10 mouse cellular contexts compared by ENCODE assay signal in the genomic region with DNA sequence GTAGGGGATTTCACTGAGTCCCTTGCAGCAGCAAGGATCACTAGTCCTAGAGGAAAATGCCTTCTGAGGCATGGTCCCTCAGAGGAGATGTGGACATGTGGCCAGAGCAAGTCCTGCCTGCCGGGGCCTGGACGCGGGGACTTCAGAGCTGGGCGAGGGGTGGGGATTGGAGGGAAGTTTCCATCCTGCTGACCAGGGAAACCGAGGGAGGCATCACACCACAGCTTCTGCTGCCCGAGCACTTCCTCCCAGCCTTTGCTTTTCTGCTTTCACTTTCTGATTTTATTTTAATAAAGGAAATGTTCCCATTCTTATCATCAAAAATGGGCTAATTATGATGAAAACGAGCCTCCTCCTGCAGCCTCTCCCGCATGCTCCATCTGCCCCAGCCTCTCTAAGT. TPM values are rescaled to one million over a fixed set of nuclear protein-coding genes. Genes with fewer than 3 reads are reported as not detected.
A peak's percentile ranks its signal among the peaks of the same experiment; 100 is the strongest.
DNase-seq lines count a peak whose midpoint lies in the region; ATAC-seq and TF ChIP-seq lines count a peak whose summit lies in the region.
"Had no signal": no experiment of that assay in that cellular context is flagged by ENCODE, and none has a peak within 500 bp of the region (broad histone marks: within the 10 kb centered on the region; RNA-seq: fewer than 3 reads in every experiment).

No protein-coding gene starts in this region.

- peaks cover 85% of the 10 kb centered on the region for H3K36me3 ChIP-seq in liver, embryonic 14.5 days (replicated peaks; ENCODE audit: control insufficient read depth, insufficient read depth, low read depth)
- peaks cover 77% of the 10 kb centered on the region for H3K36me3 ChIP-seq in forebrain, embryonic 14.5 days (ENCODE audit: control insufficient read depth, insufficient read depth, low read length)
- peaks cover 59% of the 10 kb centered on the region for H3K36me3 ChIP-seq in neural tube, embryonic 15.5 days

- no peaks in the 10 kb centered on the region for H3K4me1 ChIP-seq in liver, embryonic 14.5 days (replicated peaks; ENCODE audit: control insufficient read depth in 2 of 2, insufficient read depth in 2 of 2, low read length in 1 of 2)
- H3K4me1 ChIP-seq in forebrain, embryonic 14.5 days (ENCODE audit: control insufficient read depth, insufficient read depth, low read length), result no peaks in the 10 kb centered on the region
- no peaks in the 10 kb centered on the region for H3K4me1 ChIP-seq in neural tube, embryonic 15.5 days
- H3K4me1 ChIP-seq: forebrain, embryonic 13.5 days had no signal

- 69% methylated on average over 8 of the region's 8 CpGs for WGBS in liver, embryonic 14.5 days (ENCODE audit: insufficient replicate concordance)
- 86% methylated on average over 8 of the region's 8 CpGs for WGBS in forebrain, embryonic 14.5 days
- 87% methylated on average over 8 of the region's 8 CpGs for WGBS in neural tube, embryonic 15.5 days

- peak; percentile 29; the same call in 1 of the 2 replicates for ATAC-seq in liver, embryonic 14.5 days (ENCODE audit: insufficient read depth)
- no peak for ATAC-seq in forebrain, embryonic 14.5 days
- no peak for ATAC-seq in neural tube, embryonic 15.5 days (ENCODE audit: low FRiP score)
- ATAC-seq: forebrain, embryonic 13.5 days; intestine, postnatal 0 days had no signal

- H3K4me3 ChIP-seq in liver, embryonic 14.5 days (ENCODE audit: insufficient read depth in 1 of 2, low read depth in 2 of 2, low read length in 2 of 2), result no peak overlapping the region
- no peak overlapping the region for H3K4me3 ChIP-seq in forebrain, embryonic 14.5 days (ENCODE audit: low read depth, low read length)
- H3K4me3 ChIP-seq in neural tube, embryonic 15.5 days (replicated peaks), result no peak overlapping the region
- H3K4me3 ChIP-seq: forebrain, embryonic 13.5 days had no signal

- peak; percentile 21 to 46 for DNase-seq in kidney, postnatal 36 days
- no peak for DNase-seq in kidney, adult 9 months
- peak; percentile 31 for DNase-seq in CD4-positive, CD25-positive, alpha-beta regulatory T cell, adult 2 months (ENCODE audit: low read depth, low spot score)
- peak; percentile 40 for DNase-seq in heart, adult 8-10 months (ENCODE audit: low spot score)
- DNase-seq in liver, embryonic 14.5 days (ENCODE audit: low read depth in 3 of 3, low spot score in 3 of 3), result no peak
- DNase-seq in forebrain, embryonic 14.5 days (ENCODE audit: low spot score), result no peak
- no peak for DNase-seq in cerebellum, postnatal 36 days

- H3K27ac ChIP-seq in liver, embryonic 14.5 days, result no peak overlapping the region
- H3K27ac ChIP-seq in forebrain, embryonic 14.5 days (ENCODE audit: low read depth, low read length), result no peak overlapping the region
- no peak overlapping the region for H3K27ac ChIP-seq in neural tube, embryonic 15.5 days (replicated peaks)
- H3K27ac ChIP-seq: forebrain, embryonic 13.5 days had no signal

- no peaks in the 10 kb centered on the region for H3K9me3 ChIP-seq in liver, embryonic 14.5 days (ENCODE audit: control insufficient read depth, low read length)
- no peaks in the 10 kb centered on the region for H3K9me3 ChIP-seq in forebrain, embryonic 14.5 days (replicated peaks; ENCODE audit: control insufficient read depth, low read length)
- H3K9me3 ChIP-seq in neural tube, embryonic 15.5 days (replicated peaks), result no peaks in the 10 kb centered on the region
- H3K9me3 ChIP-seq: forebrain, embryonic 13.5 days had no signal

- no peak overlapping the region for H3K9ac ChIP-seq in liver, embryonic 14.5 days (replicated peaks)
- no peak overlapping the region for H3K9ac ChIP-seq in forebrain, embryonic 14.5 days (ENCODE audit: low read length)
- H3K9ac ChIP-seq in neural tube, embryonic 15.5 days (replicated peaks), result no peak overlapping the region
- H3K9ac ChIP-seq: forebrain, embryonic 13.5 days had no signal

- no peaks in the 10 kb centered on the region for H3K27me3 ChIP-seq in liver, embryonic 14.5 days (ENCODE audit: control insufficient read depth, insufficient read depth, low read length)
- H3K27me3 ChIP-seq in forebrain, embryonic 14.5 days (replicated peaks; ENCODE audit: control insufficient read depth, insufficient read depth, low read length), result no peaks in the 10 kb centered on the region
- no peaks in the 10 kb centered on the region for H3K27me3 ChIP-seq in neural tube, embryonic 15.5 days (replicated peaks)
- H3K27me3 ChIP-seq: forebrain, embryonic 13.5 days had no signal

- TF ChIP-seq EP300 in liver, embryonic 14.5 days (IDR thresholded peaks at IDR 0.05; ENCODE audit: low read depth), result no peak

- TF ChIP-seq CTCF in liver, embryonic 14.5 days (IDR thresholded peaks at IDR 0.05; ENCODE audit: low read depth), result no peak

- H3K4me2 ChIP-seq in liver, embryonic 14.5 days (ENCODE audit: low read depth), result no peak overlapping the region
- H3K4me2 ChIP-seq in forebrain, embryonic 14.5 days (ENCODE audit: low read length), result no peak overlapping the region
- H3K4me2 ChIP-seq in neural tube, embryonic 15.5 days, result no peak overlapping the region
- H3K4me2 ChIP-seq: forebrain, embryonic 13.5 days had no signal

RNA-seq across cellular contexts. Expression of a gene that starts 27.5 kb away (rescaled TPM):
- 10 to 100 TPM; 11.0 to 21.4 (median 13.7) TPM for total RNA-seq in heart, adult 8-10 months (2022)
- 40.8 and 45.8 TPM in 2 replicates for polyA plus RNA-seq in liver, embryonic 14.5 days (2012; rRNA removed)
- polyA plus RNA-seq in liver, embryonic 14.5 days (2014; fragmentation: Nextera tagmentation; extraction: Ambion mirVana), result 49.0 and 54.7 TPM in 2 replicates
- polyA plus RNA-seq in forebrain, embryonic 14.5 days (2014; fragmentation: Nextera tagmentation; extraction: Ambion mirVana), result 92.6 and 102 TPM in 2 replicates
- 99.5 and 112 TPM in 2 replicates for polyA plus RNA-seq in neural tube, embryonic 15.5 days (2015; fragmentation: Nextera tagmentation; extraction: Ambion mirVana)

Comparison
In these comparisons a context has a peak if more than half of its experiments do, and no peak if none do; other contexts are left out.
1. DNase-seq: peak in kidney, postnatal 36 days (2 of 2), CD4-positive, CD25-positive, alpha-beta regulatory T cell, adult 2 months (single experiment) and heart, adult 8-10 months (single experiment); none in kidney, adult 9 months (single experiment), liver, embryonic 14.5 days (0 of 3), forebrain, embryonic 14.5 days (single experiment) and cerebellum, postnatal 36 days (0 of 2).